Mouse (Mus musculus) neural tube, embryonic 13.5 days (tissue): ENCODE data around the gene Sfmbt1. TPM values are rescaled to one million over a fixed set of nuclear protein-coding genes. Genes with fewer than 3 reads are reported as not detected.

Source experiments
- ATAC-seq: fragments of 200-750 bp; cut with Nextera tagmentation; 2 replicates; pipeline ENCODE4 v1.8.0; 2017; ENCODE audit warnings: low read depth, mild to moderate bottlenecking, moderate TSS enrichment, moderate library complexity
- H3K27ac ChIP-seq: fragments of 300-500 bp; sonication (generic); replicated peaks from 2 replicates; pipeline ENCODE4 v1.5.1; 2015; ENCODE audit warnings: moderate library complexity, mild to moderate bottlenecking, inconsistent platforms
- H3K27me3 ChIP-seq: fragments of 300-500 bp; sonication (generic); 2 replicates; pipeline ENCODE4 v1.6.1; 2015; ENCODE audit warnings: mild to moderate bottlenecking, inconsistent platforms
- H3K36me3 ChIP-seq: fragments of 300-500 bp; sonication (generic); 2 replicates; pipeline ENCODE4 v1.6.1; 2015; ENCODE audit warnings: mild to moderate bottlenecking, inconsistent platforms
- H3K4me1 ChIP-seq: fragments of 300-500 bp; sonication (generic); replicated peaks from 2 replicates; pipeline ENCODE4 v1.6.1; 2015; ENCODE audit warnings: inconsistent platforms
- H3K4me2 ChIP-seq: fragments of 300-500 bp; sonication (generic); 2 replicates; pipeline ENCODE4 v1.6.1; 2015; ENCODE audit warnings: inconsistent platforms, mild to moderate bottlenecking, moderate library complexity
- H3K4me3 ChIP-seq: fragments of 300-500 bp; sonication (generic); 2 replicates; pipeline ENCODE4 v1.5.1; 2015; ENCODE audit warnings: mild to moderate bottlenecking, inconsistent platforms
- H3K9ac ChIP-seq: fragments of 300-500 bp; sonication (generic); 2 replicates; pipeline ENCODE4 v1.6.1; 2015; ENCODE audit warnings: moderate library complexity, mild to moderate bottlenecking, inconsistent platforms
- H3K9me3 ChIP-seq: fragments of 300-500 bp; sonication (generic); 2 replicates; pipeline ENCODE4 v1.6.1; 2016; ENCODE audit warnings: inconsistent platforms
- WGBS: fragments of 180-500 bp; shearing (Covaris S2); methylation state at CpG from one replicate; pipeline ENCODE4 v1.1.7; 2015; 5-methylcytosine and 5-hydroxymethylcytosine counted together
- polyA plus RNA-seq: library from polyadenylated mRNA; unstranded; fragments of >200 nt; fragmentation: Nextera tagmentation; extraction: Ambion mirVana; gene quantifications from 2 replicates; pipeline ENCODE4 v1.2.1, GENCODE M21; 2015

The Sfmbt1 gene
- polyA plus RNA-seq: 14.7 and 15.6 TPM in 2 replicates

DNA sequence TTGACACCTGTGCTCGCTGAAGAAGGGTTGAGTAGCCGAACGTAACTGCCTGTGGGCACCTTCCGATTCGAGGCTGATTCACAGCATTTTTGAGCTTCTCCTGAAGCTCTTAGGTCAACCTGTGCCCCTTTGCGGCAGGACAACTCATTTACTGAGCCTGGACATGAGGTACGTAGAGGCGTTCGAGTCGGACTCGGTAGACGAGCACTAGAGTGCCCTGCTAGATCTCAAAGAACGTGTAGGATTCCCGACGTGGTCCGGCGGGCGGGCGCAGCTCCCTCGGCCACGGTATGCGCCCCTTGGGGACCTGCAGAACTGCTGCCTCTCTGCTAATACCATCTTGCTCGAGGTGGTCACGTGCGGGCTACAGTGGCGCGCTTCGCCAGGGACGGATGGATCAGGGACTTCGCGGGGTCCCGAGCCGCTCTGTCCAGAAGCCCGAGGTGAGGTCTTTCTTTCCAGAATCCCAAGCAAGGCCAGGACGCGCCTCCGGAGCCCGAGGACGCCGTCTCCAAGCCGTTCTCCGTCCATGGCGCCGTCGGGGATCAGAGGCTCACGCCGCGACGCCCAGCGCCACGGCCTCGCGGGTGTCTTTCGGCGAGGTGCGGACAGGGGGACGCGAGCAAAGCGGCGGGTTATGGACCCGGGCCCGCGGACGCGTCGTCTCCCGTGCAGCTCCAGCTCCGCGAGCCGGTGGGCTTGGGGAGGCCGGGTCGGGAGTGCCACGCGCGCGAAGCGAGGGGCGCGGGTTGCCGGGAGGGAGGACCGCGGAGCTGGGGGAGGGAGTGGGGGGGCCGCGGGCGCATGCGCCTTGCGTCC lies at the start of gene Sfmbt1:
Sfmbt1 (plus strand) TSS at position 51 of the 819 bp plus-strand sequence.
- Histone ChIP-seq H3K27me3 (no peaks in the 10 kb centered on the region; the same call in 1 of the 2 replicates), H3K4me2 (peak within 1 kb of the TSS; percentile 76), H3K9ac (peak within 1 kb of the TSS; percentile 91), H3K36me3 (no peaks in the 10 kb centered on the region), H3K9me3 (no peaks in the 10 kb centered on the region), H3K27ac (peak within 1 kb of the TSS; percentile 96), H3K4me3 (peak within 1 kb of the TSS; percentile 94), H3K4me1 (peaks cover 24% of the 10 kb centered on the region)
- 1% methylated on average over 83 of the region's 87 CpGs for WGBS
- peak; percentile 86 for ATAC-seq

DNA sequence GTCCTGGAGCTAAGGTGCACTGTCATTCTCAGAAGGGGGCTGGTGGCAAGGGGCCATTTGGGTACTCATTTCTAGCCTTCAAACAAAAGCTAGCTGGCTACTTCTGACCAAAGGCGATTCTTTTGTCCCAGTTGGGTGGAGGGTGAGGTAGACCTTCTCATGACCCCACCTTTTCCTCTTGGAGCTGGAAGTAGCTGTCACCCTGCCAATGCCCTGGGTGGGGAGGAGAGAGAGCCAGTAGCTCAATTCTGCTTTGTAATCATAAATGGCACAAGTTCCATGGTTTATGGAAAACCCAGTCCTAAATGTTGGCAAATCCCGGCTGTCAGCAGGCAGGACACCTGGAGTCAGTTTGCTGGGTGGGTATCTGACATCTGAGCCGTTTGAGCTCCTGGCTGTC lies 48.6 kb upstream of the Sfmbt1 start:
- H3K9me3 ChIP-seq: no peaks in the 10 kb centered on the region
- no peaks in the 10 kb centered on the region for H3K27me3 ChIP-seq
- H3K4me2 ChIP-seq: no peak overlapping the region
- no peak overlapping the region for H3K27ac ChIP-seq
- 80% methylated on average over 3 of the region's 3 CpGs for WGBS
- H3K4me1 ChIP-seq: no peaks in the 10 kb centered on the region
- no peak overlapping the region for H3K9ac ChIP-seq
- peaks cover 84% of the 10 kb centered on the region for H3K36me3 ChIP-seq
- H3K4me3 ChIP-seq: no peak overlapping the region
- ATAC-seq: no peak

DNA sequence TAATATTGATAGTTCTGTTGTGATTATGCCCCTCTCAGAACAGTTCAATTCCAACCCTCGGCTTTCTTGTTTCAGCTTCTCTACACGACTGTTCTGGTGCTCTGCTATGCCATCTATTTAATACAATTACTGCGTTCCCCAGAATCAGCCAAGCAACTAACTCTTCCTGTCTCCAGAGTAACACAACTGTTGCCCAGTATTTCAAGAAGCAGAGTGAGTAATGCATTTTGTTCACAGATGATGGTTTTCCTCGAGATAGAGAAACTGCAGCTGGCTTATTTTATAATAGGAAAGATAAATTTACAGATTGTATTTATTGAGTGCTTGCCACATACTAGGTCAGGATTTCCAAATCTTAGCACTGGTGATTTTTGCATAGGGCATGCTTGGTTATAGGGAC lies 48.0 kb upstream of the Sfmbt1 start:
- peaks cover 79% of the 10 kb centered on the region for H3K36me3 ChIP-seq
- no peaks in the 10 kb centered on the region for H3K4me1 ChIP-seq
- H3K4me3 ChIP-seq: no peak overlapping the region
- H3K9me3 ChIP-seq: no peaks in the 10 kb centered on the region
- no peak for ATAC-seq
- H3K27ac ChIP-seq: no peak overlapping the region
- no peak overlapping the region for H3K9ac ChIP-seq
- no peaks in the 10 kb centered on the region for H3K27me3 ChIP-seq
- no peak overlapping the region for H3K4me2 ChIP-seq
- 92% methylated on average over 4 of the region's 4 CpGs for WGBS

DNA sequence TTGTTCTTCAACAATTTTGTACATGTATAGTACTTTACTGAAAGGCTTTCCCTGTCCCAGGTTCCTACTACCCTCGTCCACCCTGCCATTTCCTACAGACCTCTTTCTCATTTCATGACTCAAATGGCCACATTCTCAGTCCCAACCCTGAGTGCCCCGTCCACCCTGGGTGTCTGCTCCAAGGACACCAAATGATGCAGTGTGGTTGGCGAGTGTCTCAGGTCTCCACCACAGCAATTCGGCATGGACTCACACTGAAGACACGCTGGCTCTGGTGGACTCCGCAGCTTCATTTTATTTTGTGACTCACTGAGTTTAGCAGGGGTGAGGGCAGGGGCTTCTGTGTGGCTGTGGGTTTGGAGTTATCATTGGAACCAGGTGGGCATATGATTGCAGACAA lies 44.5 kb upstream of the Sfmbt1 start:
- Histone ChIP-seq H3K36me3 (peaks cover 67% of the 10 kb centered on the region), H3K9me3 (no peaks in the 10 kb centered on the region), H3K4me3 (no peak overlapping the region), H3K27me3 (no peaks in the 10 kb centered on the region), H3K27ac (no peak overlapping the region), H3K4me2 (no peak overlapping the region), H3K9ac (no peak overlapping the region), H3K4me1 (no peaks in the 10 kb centered on the region)
- WGBS: 95% methylated on average over 6 of the region's 6 CpGs
- ATAC-seq: no peak

DNA sequence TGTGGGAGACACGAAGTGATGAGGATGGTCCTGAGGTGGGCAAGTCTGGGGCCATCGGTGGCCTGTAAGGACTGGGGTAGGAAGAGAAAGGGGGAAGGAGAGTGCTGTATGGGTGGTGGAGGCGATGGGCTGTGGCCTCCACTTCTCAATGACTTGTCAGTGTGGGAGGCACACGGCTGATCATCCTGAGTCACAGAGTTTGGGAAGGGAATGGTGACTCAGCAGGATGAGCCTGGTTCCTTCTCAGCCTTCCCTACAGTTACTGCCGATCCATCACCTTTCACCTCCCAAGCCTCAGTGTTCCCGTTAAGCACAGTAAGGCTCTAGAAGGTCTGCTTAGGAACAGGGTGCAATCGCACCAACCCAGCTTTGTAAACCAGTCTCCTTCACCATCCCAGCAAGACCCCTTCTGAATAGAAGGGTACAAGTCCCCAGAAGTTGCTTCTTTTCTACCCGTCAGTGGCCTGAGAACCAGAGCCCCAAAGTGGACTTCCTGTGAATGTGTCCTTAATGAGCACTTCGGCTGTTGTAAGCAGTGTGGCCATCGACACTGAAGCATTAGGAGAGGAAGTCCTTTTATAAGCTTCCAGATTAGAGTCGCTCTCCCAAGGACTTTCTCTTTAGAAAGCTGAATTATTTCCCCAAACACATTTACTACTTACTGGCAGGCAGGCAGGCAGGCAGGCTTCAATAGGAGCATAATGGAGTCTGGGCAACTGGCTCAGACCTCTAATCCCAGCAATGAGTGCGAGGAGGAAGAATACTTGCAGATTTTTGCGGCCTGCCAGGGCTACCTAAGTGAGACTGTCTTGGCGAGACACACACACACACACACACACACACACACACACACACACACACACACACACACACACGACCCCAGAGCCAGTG lies 43.3 kb upstream of the Sfmbt1 start:
- Histone ChIP-seq H3K9ac (no peak overlapping the region), H3K27ac (no peak overlapping the region), H3K4me1 (no peaks in the 10 kb centered on the region), H3K27me3 (no peaks in the 10 kb centered on the region), H3K4me2 (no peak overlapping the region), H3K36me3 (peaks cover 63% of the 10 kb centered on the region), H3K9me3 (no peaks in the 10 kb centered on the region), H3K4me3 (no peak overlapping the region)
- no peak for ATAC-seq
- WGBS: 77% methylated on average over 15 of the region's 15 CpGs

DNA sequence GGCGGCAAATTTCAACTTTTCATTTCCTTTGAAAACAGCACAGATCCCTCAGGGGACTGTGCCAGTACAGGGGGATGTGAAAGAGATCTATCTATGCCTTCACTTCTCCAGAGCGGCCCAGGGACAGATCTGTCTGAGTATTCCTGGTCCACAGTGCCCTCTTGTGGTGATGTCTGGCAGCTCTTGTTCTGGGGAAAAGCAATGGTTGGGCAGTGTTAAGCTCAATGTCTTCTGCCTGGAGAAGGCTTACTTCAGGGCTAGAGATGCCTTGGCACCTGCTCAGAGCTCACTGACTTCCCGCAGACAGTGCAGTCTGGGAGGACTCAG lies 42.7 kb upstream of the Sfmbt1 start:
- H3K4me2 ChIP-seq: no peak overlapping the region
- 14% methylated on average over 3 of the region's 3 CpGs for WGBS
- no peak overlapping the region for H3K4me3 ChIP-seq
- H3K27ac ChIP-seq: no peak overlapping the region
- no peaks in the 10 kb centered on the region for H3K27me3 ChIP-seq
- H3K36me3 ChIP-seq: peaks cover 64% of the 10 kb centered on the region
- peak; percentile 90 for ATAC-seq
- no peaks in the 10 kb centered on the region for H3K4me1 ChIP-seq
- no peak overlapping the region for H3K9ac ChIP-seq
- no peaks in the 10 kb centered on the region for H3K9me3 ChIP-seq

DNA sequence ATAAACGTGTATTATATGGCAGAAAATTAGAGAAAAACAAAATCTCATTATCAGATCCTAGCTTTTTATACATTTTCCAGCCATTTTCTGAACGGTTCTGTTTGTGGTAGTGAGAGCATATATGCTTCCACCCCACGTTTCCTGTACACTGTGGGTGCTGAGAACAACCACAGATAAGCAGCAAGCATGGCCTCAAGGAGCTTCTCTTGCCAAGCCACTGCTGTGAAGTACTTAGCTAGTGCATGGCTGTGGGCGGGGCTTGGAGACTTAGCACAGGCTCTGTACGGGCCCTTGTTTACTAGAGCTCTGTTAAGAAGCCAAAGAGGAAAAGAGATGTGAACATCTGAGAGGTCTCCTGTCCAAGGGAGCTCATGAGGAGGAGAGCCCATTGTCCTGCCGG lies 39.7 kb upstream of the Sfmbt1 start:
- Histone ChIP-seq H3K4me2 (no peak overlapping the region), H3K4me3 (no peak overlapping the region), H3K27me3 (no peaks in the 10 kb centered on the region), H3K27ac (no peak overlapping the region), H3K4me1 (no peaks in the 10 kb centered on the region), H3K36me3 (peaks cover 64% of the 10 kb centered on the region), H3K9ac (no peak overlapping the region), H3K9me3 (no peaks in the 10 kb centered on the region)
- 76% methylated on average over 6 of the region's 6 CpGs for whole genome bisulfite sequencing
- no peak for ATAC-seq

DNA sequence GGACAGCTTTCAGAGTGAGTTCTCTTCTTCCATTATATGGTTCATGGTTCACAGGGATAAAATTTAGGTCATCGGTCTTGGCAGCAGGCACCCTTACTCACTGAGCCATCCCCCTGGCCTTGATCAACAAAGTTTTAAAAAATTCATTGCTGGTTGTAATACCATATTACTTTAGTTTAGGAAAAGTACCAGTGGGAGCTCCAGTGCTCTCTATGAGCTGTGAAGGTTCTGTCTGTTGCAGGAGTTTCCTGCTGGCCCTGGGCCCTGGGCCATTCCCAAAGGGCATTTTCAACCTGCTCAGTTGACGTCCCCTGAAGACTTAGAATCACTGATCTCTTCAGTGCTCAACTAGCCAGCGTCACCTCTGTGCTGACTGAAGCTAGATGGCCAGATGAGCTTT lies 32.5 kb upstream of the Sfmbt1 start:
- H3K27me3 ChIP-seq: no peaks in the 10 kb centered on the region
- H3K4me1 ChIP-seq: no peaks in the 10 kb centered on the region
- 85% methylated on average over 3 of the region's 3 CpGs for WGBS
- no peak overlapping the region for H3K4me2 ChIP-seq
- no peak overlapping the region for H3K27ac ChIP-seq
- H3K36me3 ChIP-seq: peaks cover 74% of the 10 kb centered on the region
- no peaks in the 10 kb centered on the region for H3K9me3 ChIP-seq
- H3K4me3 ChIP-seq: no peak overlapping the region
- no peak overlapping the region for H3K9ac ChIP-seq
- no peak for ATAC-seq

DNA sequence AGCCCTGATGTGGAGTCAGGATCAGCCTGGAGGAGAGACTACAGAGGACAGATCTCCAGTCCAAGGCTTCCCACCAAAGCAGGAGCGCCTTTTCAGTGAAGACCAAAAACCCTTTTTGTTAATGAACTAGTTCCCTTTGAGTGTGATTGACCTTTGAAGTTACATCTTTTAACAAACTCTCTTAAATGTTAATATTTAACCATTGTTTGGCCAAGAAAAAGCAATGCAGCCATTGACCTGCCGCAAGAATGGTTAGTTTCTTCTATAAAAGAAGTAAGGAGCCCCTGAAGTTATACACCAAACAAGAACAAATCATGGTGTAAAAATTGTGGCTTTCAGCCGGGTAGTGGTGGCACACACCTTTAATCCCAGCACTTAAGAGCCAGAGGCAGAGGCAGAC lies 24.0 kb upstream of the Sfmbt1 start:
- Histone ChIP-seq H3K4me3 (no peak overlapping the region), H3K27ac (no peak overlapping the region), H3K9ac (no peak overlapping the region), H3K36me3 (peaks cover 28% of the 10 kb centered on the region), H3K4me2 (no peak overlapping the region), H3K27me3 (no peaks in the 10 kb centered on the region), H3K9me3 (no peaks in the 10 kb centered on the region), H3K4me1 (peaks cover 8% of the 10 kb centered on the region; the same call in 1 of the 2 replicates)
- no peak for ATAC-seq
- WGBS: 87% methylated on average over 3 of the region's 3 CpGs

DNA sequence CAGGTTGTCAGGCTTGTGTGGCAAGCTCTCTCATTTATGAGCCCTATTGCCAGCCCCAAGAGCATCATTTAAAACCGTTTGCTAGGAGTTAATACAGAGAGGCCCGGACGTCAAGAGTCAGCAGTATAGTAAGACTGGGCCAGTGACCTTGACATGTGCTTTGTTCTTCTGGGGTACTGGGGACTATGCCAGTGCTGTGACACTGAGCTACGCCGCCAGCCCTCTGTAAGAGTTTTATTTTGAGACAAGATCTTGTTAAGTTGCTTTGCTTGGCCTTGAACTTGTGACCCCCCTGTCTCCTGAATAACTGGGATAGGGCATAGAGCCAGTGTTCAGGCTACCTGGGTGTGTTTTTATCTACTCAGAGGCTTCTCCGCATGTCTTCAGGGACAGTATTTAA lies 22.2 kb upstream of the Sfmbt1 start:
- Histone ChIP-seq H3K4me3 (no peak overlapping the region), H3K9me3 (no peaks in the 10 kb centered on the region), H3K4me2 (no peak overlapping the region), H3K27me3 (no peaks in the 10 kb centered on the region), H3K36me3 (peaks cover 21% of the 10 kb centered on the region), H3K9ac (no peak overlapping the region), H3K27ac (no peak overlapping the region), H3K4me1 (peaks cover 11% of the 10 kb centered on the region)
- ATAC-seq: no peak
- 81% methylated on average over 6 of the region's 6 CpGs for WGBS

DNA sequence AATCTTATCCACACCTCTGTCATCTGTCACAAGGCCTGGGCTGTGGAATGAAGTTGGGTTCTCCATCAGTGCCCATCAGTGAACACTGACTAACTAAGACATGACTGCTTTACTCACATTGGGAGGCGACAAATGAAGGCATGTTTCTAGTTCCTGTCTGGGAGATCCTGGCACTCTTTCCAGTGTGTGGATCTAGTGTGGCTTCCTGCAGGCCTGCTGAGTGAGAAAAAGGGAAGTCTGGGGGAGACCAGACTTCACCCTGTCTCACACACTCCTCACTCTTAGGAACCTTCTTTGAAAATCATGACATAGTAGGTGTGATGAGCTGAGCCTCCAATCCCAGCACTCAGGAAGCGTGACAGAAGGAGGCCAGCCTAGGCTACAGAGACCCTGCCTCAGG lies 19.9 kb upstream of the Sfmbt1 start:
- WGBS: 86% methylated on average over 2 of the region's 2 CpGs
- no peak overlapping the region for H3K27ac ChIP-seq
- ATAC-seq: no peak

DNA sequence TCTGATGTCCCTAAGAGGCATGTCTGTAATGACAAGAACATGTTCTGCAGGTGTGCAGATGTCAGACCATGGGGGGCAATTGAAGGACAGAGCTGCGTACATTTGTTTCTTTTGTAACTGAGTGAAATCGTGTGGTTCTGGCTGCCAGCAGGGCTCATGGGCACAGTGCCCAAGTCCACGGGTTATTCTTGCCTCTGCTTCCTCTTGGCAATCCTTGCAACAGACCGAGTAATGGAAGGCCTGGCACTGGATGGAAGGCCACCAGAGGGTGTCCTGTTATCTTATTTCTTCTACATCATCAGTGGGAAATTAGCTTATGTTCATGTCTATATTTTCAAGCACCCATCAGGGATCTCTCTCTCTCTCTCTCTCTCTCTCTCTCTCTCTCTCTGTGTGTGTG lies 19.0 kb upstream of the Sfmbt1 start:
- Histone ChIP-seq H3K9ac (no peak overlapping the region), H3K9me3 (no peaks in the 10 kb centered on the region), H3K27me3 (no peaks in the 10 kb centered on the region), H3K4me3 (no peak overlapping the region), H3K4me2 (no peak overlapping the region), H3K27ac (no peak overlapping the region), H3K4me1 (peaks cover 19% of the 10 kb centered on the region), H3K36me3 (peaks cover 8% of the 10 kb centered on the region; the same call in 1 of the 2 replicates)
- peak; percentile 64; the same call in 1 of the 2 replicates for ATAC-seq
- WGBS: 44% methylated on average over 4 of the region's 4 CpGs

More for the DNA sequence above, 19.9 kb upstream of the Sfmbt1 start:
- Histone ChIP-seq H3K9ac (no peak overlapping the region), H3K4me2 (no peak overlapping the region), H3K27me3 (no peaks in the 10 kb centered on the region), H3K9me3 (no peaks in the 10 kb centered on the region), H3K4me3 (no peak overlapping the region), H3K4me1 (peaks cover 19% of the 10 kb centered on the region), H3K36me3 (peaks cover 16% of the 10 kb centered on the region)
